Mouse (Mus musculus) layer of hippocampus, adult 9-11 months (tissue): Measurements from ENCODE around the gene Fam162a.
"Not testable (repeated sequence)": the region's sequence is repeated elsewhere in the genome, so short reads cannot be mapped to it uniquely, and the experiment has no call there.

ENCODE experiments used
- DNase-seq: peaks from one replicate; pipeline ENCODE4 v3.0.0; 2022

The Fam162a gene

GRCm38 (mm10) chr16:36057933-36058475 lies 13.4 kb downstream of the Fam162a start:
- no peak for DNase-seq

- no peak for DNase-seq
These were observed 15.0 kb downstream of the Fam162a start for GRCm38 (mm10) chr16:36056416-36056815.

GRCm38 (mm10) chr16:36054920-36055319 lies 16.5 kb downstream of the Fam162a start:
- no peak for DNase-seq

- no peak for DNase-seq
These were observed 17.7 kb downstream of the Fam162a start for GRCm38 (mm10) chr16:36053524-36054275.

- no peak for DNase-seq
These were observed 19.9 kb downstream of the Fam162a start for GRCm38 (mm10) chr16:36051491-36051890.

- DNase-seq, result no peak
These were observed 23.9 kb downstream of the Fam162a start for GRCm38 (mm10) chr16:36047538-36047937.

- DNase-seq, result no peak
These were observed 27.4 kb downstream of the Fam162a start for GRCm38 (mm10) chr16:36043964-36044363.

GRCm38 (mm10) chr16:36043073-36043472 lies 28.3 kb downstream of the Fam162a start:
- no peak for DNase-seq

- no peak for DNase-seq
These were observed 29.8 kb downstream of the Fam162a start for GRCm38 (mm10) chr16:36041625-36042020.

GRCm38 (mm10) chr16:36040640-36041624 lies 30.5 kb downstream of the Fam162a start, which contains the start of gene Wdr5b:
Gene Wdr5b, plus strand, starts transcription at chr16:36041190.
- peak; percentile 98 for DNase-seq

GRCm38 (mm10) chr16:36028120-36028519 lies 43.3 kb downstream of the Fam162a start:
- not testable (repeated sequence) for DNase-seq

GRCm38 (mm10) chr16:36016335-36016734 lies 55.1 kb downstream of the Fam162a start:
- DNase-seq, result no peak

GRCm38 (mm10) chr16:36008396-36008795 lies 63.0 kb downstream of the Fam162a start:
- no peak for DNase-seq

GRCm38 (mm10) chr16:35998852-35999251 lies 72.5 kb downstream of the Fam162a start:
- DNase-seq, result not testable (repeated sequence)
